Mouse (Mus musculus) adrenal gland, postnatal 14 days (tissue): ENCODE measurements at regions not wholly inside any gene's neighbourhood (a gene's known extent, or its start where the extent isn't known, plus 50 kb on each side); places are given as distances from the start of the nearest gene placed in this dataset.

Experiments
- DNase-seq: peaks from one replicate; pipeline ENCODE4 v3.0.0; 2021; ENCODE audit warnings: mixed read lengths

DNA sequence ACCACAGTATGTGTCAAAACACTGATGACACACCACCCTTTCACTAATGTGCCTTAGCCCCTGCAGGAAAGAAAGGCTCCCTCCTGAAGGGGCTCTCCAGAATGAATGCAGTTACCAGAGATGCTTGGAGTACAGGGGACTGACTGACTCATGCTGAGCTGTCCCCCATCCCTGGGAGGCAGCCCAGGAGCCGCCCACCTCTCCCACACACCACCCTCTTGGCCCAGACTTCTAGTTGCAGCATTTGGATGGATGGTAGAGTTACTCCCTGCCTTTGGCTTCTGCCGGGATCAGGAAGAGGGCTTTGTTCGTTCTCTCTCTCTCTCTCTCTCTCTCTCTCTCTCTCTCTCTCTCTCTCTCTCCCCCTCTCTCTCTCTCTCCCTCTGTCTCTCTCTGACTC lies 53.4 kb upstream of the Jun start:
- peak; percentile 31 for DNase-seq

GRCm38 (mm10) chr4:95105926-95106622 lies 54.1 kb upstream of the Jun start:
- peak; percentile 61 for DNase-seq

DNA sequence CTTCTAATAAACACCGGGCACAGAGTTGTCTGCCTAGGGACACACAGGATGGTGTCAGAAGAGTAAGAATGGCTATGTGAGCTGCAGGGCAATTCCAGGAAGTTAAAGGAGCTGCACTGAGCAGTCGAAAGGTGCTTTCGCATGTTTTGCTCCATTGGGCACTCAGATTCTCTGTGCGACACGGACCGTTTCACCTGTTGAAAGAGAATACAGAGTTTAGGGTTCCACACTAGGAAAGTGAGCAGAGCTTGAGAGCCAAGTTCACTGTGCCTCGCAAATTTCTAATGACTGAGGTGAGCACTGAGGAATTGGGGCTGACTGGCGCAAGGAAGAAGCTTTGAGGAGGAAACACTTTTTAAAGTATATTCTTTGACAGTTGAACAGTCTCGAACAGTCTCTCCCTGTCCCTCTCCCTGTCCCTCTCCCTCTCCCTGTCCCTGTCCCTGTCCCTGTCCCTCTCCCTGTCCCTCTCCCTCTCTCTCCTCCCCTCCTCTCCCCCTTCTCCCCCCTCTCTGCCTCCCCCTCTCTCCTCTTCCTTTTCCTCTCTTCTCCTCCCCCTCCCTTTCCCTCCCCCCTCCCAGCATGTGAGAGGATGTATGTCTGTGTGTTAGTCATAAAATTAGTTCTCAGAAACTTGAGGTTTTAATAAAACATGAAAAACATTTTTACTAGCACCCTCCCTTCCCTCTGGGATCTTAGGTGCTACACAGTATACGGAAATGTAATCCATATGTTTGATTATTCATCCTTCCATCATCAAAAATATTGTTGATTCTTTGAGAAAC lies 55.1 kb upstream of the Jun start:
- no peak for DNase-seq

DNA sequence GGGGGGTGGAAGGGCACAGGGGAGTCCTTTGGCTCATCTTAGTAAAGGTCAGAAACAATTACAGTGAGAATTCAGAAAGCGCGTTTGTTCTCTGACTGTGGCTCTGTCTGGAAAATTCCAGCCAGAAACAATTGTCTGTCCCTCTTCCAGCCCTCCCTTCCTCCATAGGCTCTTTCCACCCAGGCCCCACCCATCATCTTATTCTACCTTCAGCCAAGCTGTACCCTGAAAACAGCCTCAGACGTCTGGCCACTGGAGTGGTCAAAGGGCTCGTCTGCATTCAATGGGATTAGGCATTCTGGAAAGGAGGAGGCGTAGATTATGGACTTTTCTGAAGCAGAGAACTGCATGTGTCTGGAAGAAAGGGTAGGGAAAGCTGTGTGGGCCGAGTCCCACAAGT lies 56.8 kb upstream of the Jun start:
- no peak for DNase-seq

- DNase-seq: no peak
These were observed 58.8 kb upstream of the Jun start for GRCm38 (mm10) chr4:95110828-95111227.

DNA sequence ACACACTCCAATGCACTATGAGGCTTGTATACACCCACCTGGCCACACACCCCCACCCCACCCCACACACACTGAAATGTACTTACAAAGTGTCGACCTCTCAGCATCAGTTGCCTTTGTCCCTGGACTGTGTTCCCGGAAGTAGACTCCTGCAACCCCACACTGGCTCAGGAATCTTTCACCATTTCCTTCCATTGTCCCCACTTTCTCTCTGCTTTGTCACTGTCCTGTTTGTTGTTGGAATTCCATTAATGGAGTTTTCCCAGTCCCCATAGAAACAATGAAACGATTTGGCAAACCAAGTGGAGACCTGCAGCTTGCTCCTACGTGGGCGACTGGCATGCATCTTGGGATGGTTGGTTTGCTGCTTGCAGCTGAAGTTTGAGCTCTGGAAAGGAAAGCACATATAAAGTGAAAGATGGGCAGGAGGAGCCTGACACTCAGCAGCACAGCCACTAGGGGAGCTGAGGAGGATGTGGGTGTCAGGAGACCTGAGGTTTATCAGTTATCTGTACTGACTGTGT lies 65.2 kb upstream of the Jun start:
- peak; percentile 52 for DNase-seq

GRCm38 (mm10) chr4:95120876-95121275 lies 68.9 kb upstream of the Jun start:
- no peak for DNase-seq

- no peak for DNase-seq
These were observed 73.3 kb upstream of the Jun start for GRCm38 (mm10) chr4:95125346-95125745.

DNA sequence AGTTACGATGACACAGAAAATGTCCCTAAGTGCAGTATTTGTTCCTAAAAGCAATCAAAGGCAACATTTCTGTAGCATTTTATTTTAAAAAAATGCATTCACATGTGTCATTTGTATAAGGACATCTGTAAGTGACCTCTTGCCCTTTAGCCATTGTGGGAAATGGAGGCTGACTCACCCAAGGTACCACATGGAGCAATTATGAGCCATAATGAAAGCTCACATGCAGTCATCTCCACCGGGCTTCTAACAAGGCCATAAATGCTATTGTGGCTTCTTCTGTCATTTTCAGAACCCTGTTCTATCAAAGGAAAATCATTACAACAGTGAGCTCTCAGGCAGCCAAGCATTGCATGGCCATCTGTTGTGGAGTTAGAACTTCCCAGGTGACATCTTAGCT lies 75.9 kb upstream of the Jun start:
- no peak for DNase-seq

GRCm38 (mm10) chr4:95133815-95134214 lies 81.8 kb upstream of the Jun start:
- no peak for DNase-seq

DNA sequence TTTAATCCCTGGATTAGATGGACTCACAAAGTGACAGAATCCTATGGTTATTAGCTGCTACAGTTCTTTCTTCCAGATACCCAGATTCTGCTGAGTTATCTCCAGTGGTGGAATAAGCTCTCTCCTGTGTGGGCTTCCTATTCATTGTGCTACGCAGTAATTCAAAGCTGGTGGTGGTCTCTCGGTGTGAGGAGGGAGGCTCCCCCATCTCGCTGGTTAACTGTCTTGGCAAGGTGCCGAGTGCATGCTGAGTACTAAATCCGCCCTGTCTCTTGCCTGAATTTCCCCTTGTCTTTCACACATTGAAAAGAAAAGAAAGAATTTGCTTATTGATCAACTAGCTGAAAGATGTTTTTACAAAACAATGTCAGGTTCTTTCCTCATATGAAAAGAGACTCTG lies 82.6 kb upstream of the Jun start:
- DNase-seq: no peak

DNA sequence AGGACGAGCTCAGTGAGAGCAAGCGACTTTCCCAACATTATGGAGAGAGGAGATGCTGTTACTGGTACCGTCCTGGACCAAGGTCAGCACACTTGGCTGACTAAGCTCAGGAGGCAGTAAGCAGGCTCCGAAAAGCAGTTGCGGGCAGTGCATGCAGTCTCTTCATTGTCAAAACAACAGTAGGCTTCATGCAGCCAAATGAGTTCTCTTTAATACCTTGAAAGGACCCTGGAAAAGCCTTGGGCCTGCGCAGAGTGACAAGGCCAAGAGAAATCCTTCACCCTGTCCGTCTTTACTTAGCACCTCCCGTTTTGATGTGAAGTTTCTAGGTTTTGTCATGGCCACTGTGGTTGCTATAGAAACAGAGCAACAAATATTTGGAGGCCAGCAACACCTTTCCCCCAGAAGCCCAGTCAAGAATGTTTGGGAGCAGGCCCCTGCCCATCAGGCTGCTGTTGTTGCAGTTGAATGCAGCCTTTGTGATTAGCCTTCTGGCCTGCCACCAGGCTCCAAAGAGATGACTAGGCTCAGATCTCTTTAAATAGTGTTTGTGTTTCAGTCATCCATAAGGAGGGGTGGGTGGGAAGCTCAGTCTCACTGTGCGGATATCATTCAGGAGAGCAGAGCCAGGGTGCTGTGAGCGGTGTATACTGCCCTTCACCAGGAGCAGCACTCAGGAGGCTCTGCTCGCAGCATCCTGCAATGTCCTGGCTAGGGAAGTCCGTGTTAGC lies 85.6 kb upstream of the Jun start:
- no peak for DNase-seq

- DNase-seq: no peak
These were observed 86.7 kb upstream of the Jun start for GRCm38 (mm10) chr4:95138676-95139075.

DNA sequence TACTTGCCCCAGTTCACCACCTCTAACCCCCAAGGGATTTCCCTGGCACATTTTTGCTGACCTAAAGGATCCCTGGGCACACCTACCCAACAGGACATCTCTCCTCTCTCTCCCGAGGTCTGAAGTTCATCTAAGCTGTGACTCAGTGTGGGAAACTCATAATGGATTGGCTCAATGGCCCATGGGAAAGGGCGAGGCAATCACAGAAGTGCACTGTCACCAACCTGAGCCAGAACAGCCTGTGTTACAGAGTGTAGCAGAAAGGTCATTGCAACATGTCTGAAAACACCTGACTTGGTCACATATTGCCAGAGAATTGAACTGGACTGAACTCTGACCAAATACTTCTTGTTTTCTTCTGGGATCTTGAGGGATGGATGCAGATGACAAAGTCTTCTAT lies 89.2 kb upstream of the Jun start:
- no peak for DNase-seq

DNA sequence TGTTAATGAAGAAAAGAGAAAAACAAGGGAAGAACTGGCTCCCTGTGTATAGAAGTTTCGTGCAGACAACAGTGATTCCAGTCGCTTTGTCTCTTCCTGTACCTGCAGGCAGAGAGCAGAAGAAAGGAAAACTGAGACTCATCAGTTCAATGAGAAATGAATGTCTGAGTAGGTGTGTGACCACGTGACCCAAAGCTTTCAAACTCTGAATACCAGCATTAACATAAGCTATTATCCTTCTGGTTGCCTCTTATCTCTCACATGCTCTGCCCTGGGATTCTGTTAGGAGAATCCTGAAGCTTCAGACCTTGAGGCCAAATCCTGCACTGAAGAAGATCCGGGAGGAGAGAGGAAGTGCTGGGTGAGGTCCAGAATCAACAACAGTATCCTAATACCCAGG lies 91.1 kb upstream of the Jun start:
- DNase-seq: no peak

- no peak for DNase-seq
These were observed 91.6 kb upstream of the Jun start for GRCm38 (mm10) chr4:95143668-95144067.

- no peak for DNase-seq
These were observed 92.4 kb upstream of the Jun start for GRCm38 (mm10) chr4:95144440-95144839.

DNA sequence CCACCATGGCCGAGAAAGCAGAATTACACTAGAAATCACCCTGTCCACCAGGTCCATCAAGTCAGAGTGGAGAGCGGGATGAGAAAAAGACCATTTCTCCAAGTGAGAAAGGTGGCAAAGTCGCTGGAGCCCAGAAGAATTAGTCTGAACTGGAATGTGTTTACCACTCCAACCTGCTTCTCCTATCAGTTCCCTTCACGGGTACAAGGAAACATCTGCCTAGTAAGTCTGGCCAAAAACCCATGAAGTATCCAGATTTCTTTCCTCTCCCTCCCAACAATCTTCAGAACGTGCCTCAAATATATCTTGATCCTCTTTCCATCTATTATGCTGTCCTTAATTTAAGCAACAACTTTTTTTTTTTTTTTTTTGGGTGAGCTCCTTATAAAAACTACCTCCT lies 94.2 kb upstream of the Jun start:
- no peak for DNase-seq

DNA sequence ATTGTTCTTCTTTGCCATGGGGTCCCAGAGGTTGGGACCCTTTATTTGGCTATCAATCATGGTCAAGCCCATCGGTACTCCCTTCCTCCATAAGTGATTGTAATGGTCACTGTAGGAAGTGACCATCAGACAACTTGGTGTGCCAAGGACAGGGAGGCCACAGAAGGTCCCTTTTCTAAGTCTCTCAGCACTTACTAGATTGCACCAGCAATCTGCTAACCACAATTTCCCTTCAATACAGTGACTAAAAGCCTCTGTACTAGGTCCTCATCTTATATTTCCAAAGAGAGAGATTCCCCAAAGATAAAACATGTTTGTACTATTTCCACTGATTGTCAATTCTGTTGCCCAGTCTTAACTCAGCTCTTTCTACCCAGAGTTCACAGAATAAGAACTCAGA lies 96.6 kb upstream of the Jun start:
- no peak for DNase-seq

GRCm38 (mm10) chr4:95151678-95152077 lies 99.7 kb upstream of the Jun start:
- DNase-seq: no peak

DNA sequence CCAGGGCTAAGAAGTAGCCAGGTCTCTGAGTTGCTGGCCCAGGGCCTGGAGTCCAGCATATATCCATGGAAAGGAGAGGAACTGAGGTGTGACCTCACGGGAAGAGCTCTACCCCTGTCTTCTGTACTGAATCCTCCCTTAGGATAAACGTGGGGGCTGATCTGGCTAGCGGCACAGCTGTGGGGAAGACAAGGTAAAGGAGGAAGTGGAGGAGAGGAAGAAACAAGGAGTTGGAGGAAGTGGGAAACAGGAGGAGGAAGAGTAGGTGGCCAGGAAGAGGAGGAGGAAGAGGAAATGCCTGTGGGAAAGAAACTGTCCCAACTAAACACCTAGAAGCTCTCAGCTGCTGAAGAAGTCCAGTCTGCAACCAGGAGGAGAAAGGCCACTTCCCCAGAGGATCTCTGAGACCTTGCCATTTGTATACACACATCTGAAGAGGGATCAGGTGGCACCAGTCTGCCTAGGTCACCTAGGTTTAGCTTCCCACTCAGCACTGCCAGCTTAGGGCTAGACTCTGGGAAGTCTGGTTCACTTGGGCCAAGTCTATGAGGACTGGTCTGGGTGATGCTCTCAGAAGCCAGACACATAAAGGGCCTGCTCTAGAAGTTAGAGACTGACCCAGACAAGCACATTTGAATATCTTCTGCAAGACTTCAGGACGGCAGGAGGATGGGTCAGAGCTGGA lies 100.6 kb upstream of the Jun start:
- no peak for DNase-seq

GRCm38 (mm10) chr4:95153737-95154287 lies 101.8 kb upstream of the Jun start:
- DNase-seq: peak; percentile 85
